Mouse (Mus musculus) frontal cortex, postnatal 14 days (tissue): ENCODE results near the gene Mmp19.
A peak's percentile ranks its signal among the peaks of the same experiment; 100 is the strongest.

Experiments used
- DNase-seq, 2 experiments: peaks; one replicate each; pipeline ENCODE4 v3.0.0; 2022; ENCODE audit warnings: low spot score in 2 of 2

Gene Mmp19

GRCm38 (mm10) chr10:128790398-128791124 lies at the start of gene Mmp19:
Gene Mmp19, plus strand, starts transcription at chr10:128790910.
- DNase-seq: no peak

- no peak for DNase-seq
These were observed 48.1 kb upstream of the Mmp19 start for GRCm38 (mm10) chr10:128742616-128743015.

- no peak for DNase-seq
These were observed 47.5 kb upstream of the Mmp19 start for GRCm38 (mm10) chr10:128743235-128743634.

GRCm38 (mm10) chr10:128743791-128744191 lies 46.9 kb upstream of the Mmp19 start:
- peak in 1 of 2 experiments; percentile 26 for DNase-seq

GRCm38 (mm10) chr10:128744211-128744610 lies 46.5 kb upstream of the Mmp19 start:
- no peak for DNase-seq

- no peak for DNase-seq
These were observed 45.8 kb upstream of the Mmp19 start, which contains the start of gene Dgka for GRCm38 (mm10) chr10:128744680-128745601. Gene Dgka, minus strand, starts transcription at chr10:128744855.

- DNase-seq: no peak
These were observed 44.6 kb upstream of the Mmp19 start for GRCm38 (mm10) chr10:128745946-128746613.

GRCm38 (mm10) chr10:128746972-128747645 lies 43.6 kb upstream of the Mmp19 start:
- DNase-seq: no peak

GRCm38 (mm10) chr10:128747646-128748251 lies 43.0 kb upstream of the Mmp19 start, which contains the start of gene Pym1:
Gene Pym1, plus strand, starts transcription at chr10:128747889.
- DNase-seq: peak in 1 of 2 experiments; percentile 28

GRCm38 (mm10) chr10:128748252-128748864 lies 42.4 kb upstream of the Mmp19 start:
- DNase-seq: peak; percentile 68 to 70

- no peak for DNase-seq
These were observed 17.8 kb upstream of the Mmp19 start for GRCm38 (mm10) chr10:128772895-128773294.

- no peak for DNase-seq
These were observed 17.0 kb upstream of the Mmp19 start for GRCm38 (mm10) chr10:128773685-128774084.

GRCm38 (mm10) chr10:128778441-128778840 lies 12.3 kb upstream of the Mmp19 start:
- DNase-seq: no peak

- DNase-seq: no peak
These were observed 11.5 kb upstream of the Mmp19 start for GRCm38 (mm10) chr10:128779011-128779795.

- DNase-seq: no peak
These were observed 10.5 kb upstream of the Mmp19 start for GRCm38 (mm10) chr10:128780200-128780599.

- no peak for DNase-seq
These were observed 1.3 kb downstream of the Mmp19 start for GRCm38 (mm10) chr10:128792041-128792440.

GRCm38 (mm10) chr10:128793258-128793657 lies 2.5 kb downstream of the Mmp19 start:
- DNase-seq: no peak

- no peak for DNase-seq
These were observed 3.7 kb downstream of the Mmp19 start for GRCm38 (mm10) chr10:128794391-128794790.

- DNase-seq: no peak
These were observed 4.9 kb downstream of the Mmp19 start for GRCm38 (mm10) chr10:128795581-128795980.

GRCm38 (mm10) chr10:128798676-128799075 lies 8.0 kb downstream of the Mmp19 start:
- no peak for DNase-seq
